Comparison of ENCODE assay signal across 8 mouse cellular contexts in genomic region chr16:86419458-86419857, GRCm38 (mm10).
DNase-seq lines count a peak whose midpoint lies in the region; ATAC-seq lines count a peak whose summit lies in the region.
"Not testable (repeated sequence)": the region's sequence is repeated elsewhere in the genome, so short reads cannot be mapped to it uniquely, and the experiment has no call there.

No protein-coding gene starts in this region.

- intact Hi-C loops in gastrocnemius, postnatal 36 days (cut with DNase I) = loop anchor here (2.0 kb wide), 1 partner anchor 613 kb away; no protein-coding TSS in a partner anchor

- not testable (repeated sequence) for H3K9me3 ChIP-seq in embryonic facial prominence, embryonic 10.5 days

- DNase-seq in 3T3-L1 (ENCODE audit: low read depth, low spot score) = peak; percentile 96
- peak; percentile 81 for DNase-seq in brain, adult 2 months (ENCODE audit: low read depth, low spot score)
- peak; percentile 71 for DNase-seq in embryonic facial prominence, embryonic 10.5 days (ENCODE audit: low spot score)
- DNase-seq in gastrocnemius, postnatal 36 days = peak; percentile 28 to 73
- peak; percentile 42 for DNase-seq in kidney, adult 11 months
- DNase-seq in left cerebral cortex, adult 18-20 months (ENCODE audit: low spot score in 2 of 2) = peak; percentile 66 to 72
- DNase-seq in retina, postnatal 7 days (ENCODE audit: low read depth, low spot score) = peak; percentile 29

- not testable (repeated sequence) for H3K36me3 ChIP-seq in embryonic facial prominence, embryonic 10.5 days (replicated peaks)

- H3K27me3 ChIP-seq in embryonic facial prominence, embryonic 10.5 days (replicated peaks; ENCODE audit: low read depth, poor library complexity, severe bottlenecking) = not testable (repeated sequence)

- 16% methylated on average over 5 of the region's 5 CpGs for WGBS in embryonic facial prominence, embryonic 10.5 days

- not testable (repeated sequence) for H3K4me1 ChIP-seq in embryonic facial prominence, embryonic 10.5 days

- H3K4me3 ChIP-seq in embryonic facial prominence, embryonic 10.5 days = not testable (repeated sequence)

- not testable (repeated sequence) for H3K27ac ChIP-seq in embryonic facial prominence, embryonic 10.5 days (replicated peaks)

- ATAC-seq in megakaryocyte, adult 5-6 weeks (ENCODE audit: poor library complexity, severe bottlenecking) = peak; percentile 47; the same call in 1 of the 2 replicates

Comparison
In these comparisons a context has a peak if more than half of its experiments do, and no peak if none do; other contexts are left out.
1. DNase-seq: peak in every context shown above with its lines; median percentile 96 in 3T3-L1; 81 in brain, adult 2 months; 71 in embryonic facial prominence, embryonic 10.5 days; 69 in left cerebral cortex, adult 18-20 months; 50 in gastrocnemius, postnatal 36 days; 42 in kidney, adult 11 months; 29 in retina, postnatal 7 days.